Mouse (Mus musculus): ENCODE measurements at regions not wholly inside any gene's neighbourhood (a gene's known extent, or its start where the extent isn't known, plus 50 kb on each side); places are given as distances from the start of the nearest gene placed in this dataset.
A peak's percentile ranks its signal among the peaks of the same experiment; 100 is the strongest.

DNA sequence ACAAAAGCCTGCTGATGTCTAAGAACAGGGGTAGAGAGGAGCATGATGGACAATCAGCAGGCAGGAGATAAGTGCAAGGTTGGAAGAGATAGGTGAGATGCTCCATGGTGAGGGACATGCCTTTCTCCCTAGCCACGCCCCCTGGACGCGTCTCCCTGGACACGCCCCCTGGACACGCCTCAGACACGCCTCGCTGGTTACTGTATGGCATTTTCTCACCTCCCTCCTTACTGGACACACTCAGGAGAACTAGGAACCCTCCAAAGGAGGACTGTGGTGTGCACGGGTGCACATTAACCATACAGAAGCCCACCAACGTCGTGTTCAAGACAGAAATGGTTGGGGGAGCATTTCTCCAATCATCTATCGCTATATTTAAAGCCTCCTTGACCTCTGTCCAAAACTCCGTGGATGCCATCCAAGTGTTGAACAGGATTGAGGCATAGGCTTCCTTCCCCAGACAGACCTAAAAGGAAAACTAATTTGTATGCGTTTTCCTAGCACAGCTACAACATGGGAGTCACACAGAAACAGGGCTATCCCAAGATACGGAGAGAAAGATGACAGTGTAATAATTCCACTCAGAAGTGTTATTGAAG lies 168.4 kb upstream of the Fam19a5 start:
- no peak for DNase-seq

DNA sequence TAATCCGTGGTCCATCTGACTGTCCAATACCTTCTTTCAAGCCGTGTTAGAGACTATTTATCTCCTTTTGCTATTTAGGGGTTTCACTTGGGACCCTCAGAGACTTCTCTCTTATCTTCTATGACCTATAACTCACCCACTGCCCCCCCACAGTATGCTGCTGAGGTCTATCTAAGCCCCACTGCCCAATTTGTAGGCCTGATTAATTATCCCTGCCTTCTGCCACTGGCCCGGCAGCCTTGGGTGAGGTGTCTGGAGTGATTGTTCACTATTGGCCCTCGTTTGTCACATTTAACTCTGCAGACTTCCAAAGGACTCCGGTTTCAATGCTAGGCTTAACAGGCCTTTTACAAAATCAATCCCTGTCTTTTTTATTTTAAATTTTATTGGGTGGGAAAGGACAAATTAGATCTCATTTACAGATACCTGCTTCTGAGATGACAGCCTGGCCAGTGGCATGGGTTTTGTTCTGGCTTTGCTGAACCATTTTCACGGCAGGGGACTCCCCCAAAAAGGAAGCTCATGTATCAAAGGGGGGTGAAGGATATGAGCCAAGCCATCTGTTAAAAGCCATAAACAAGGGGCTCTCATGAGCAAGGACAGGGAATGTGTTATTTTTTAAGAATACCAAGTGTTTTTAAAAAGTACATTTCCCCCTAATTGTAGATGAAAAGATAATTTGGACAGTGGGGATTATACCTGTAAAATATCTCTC lies 160.4 kb upstream of the Fam19a5 start:
- DNase-seq = no peak

GRCm38 (mm10) chr15:87384279-87385066 lies 159.6 kb upstream of the Fam19a5 start:
- DNase-seq = no peak

DNA sequence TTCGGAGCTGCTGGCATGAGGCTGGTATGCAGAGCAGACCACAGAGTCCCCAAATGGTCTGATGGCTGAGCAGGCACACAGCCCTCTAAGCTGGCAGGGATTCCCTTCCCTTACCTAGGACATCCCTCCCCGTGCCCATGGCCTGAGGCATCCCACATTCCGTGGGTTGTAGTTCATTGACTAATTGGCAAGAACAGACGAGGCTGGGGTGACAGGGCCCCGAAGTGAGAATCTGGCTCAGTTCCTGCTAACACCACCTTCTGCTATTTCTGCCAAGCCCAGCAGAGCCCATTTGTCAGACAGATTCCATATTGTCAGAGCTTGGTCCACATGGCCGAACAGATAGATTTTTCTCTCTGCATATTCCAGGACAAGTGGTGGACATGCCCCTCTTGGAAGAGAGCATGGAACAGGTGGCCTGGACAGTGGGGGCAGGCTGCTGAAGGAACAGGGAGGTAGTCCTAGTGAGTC lies 157.6 kb upstream of the Fam19a5 start:
- no peak for DNase-seq

- DNase-seq = peak; percentile 91
Measured at GRCm38 (mm10) chr15:87391395-87391794, 152.7 kb upstream of the Fam19a5 start.

DNA sequence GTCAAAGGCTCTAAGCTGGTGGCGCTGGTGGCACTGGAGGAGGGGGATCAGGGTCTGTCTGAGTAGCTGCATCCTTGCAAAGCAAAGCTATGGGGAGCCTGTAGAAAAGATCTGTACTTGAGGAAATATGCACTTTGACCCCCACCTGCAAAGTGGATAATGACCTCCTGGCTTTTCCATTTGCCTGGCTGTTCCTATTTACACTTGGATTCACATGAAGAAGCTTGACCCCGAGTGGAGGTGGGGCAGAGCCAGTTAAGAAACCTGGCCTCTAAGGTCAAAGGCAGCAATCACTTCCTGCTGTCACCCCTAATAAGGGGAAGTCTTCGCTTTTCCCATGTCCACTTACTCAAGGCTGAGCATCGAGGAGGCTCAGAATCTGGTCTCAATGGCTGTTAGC lies 145.7 kb upstream of the Fam19a5 start:
- no peak for DNase-seq

GRCm38 (mm10) chr15:87405689-87406088 lies 138.4 kb upstream of the Fam19a5 start:
- no peak for DNase-seq

- no peak for DNase-seq
Measured at GRCm38 (mm10) chr15:87411978-87412377, 132.1 kb upstream of the Fam19a5 start.

DNA sequence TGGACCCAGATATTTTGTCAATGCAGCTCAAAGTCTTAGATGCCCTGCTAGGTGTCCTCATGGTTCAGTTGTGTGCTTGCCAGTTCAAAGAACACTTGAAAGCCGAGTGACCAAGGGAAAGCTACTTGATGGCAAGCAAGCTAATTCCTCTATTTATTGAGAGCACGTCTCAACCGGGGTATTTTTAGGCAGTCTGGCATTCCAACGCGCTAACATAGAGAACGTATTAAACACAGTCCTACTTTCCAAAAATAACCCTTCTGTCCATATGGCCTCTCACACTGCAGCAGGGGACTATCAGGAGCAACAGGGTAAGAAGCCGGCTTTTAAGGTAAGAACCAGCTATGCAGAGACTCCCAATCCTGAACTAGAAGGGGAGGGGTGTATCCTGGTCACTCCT lies 128.1 kb upstream of the Fam19a5 start:
- DNase-seq = no peak

- no peak for DNase-seq
Measured at GRCm38 (mm10) chr15:87421743-87422142, 122.4 kb upstream of the Fam19a5 start.

- DNase-seq = peak; percentile 66
Measured at GRCm38 (mm10) chr15:87433306-87433705, 110.8 kb upstream of the Fam19a5 start.

- DNase-seq = peak; percentile 45
Measured at GRCm38 (mm10) chr15:87433901-87434300, 110.2 kb upstream of the Fam19a5 start.

DNA sequence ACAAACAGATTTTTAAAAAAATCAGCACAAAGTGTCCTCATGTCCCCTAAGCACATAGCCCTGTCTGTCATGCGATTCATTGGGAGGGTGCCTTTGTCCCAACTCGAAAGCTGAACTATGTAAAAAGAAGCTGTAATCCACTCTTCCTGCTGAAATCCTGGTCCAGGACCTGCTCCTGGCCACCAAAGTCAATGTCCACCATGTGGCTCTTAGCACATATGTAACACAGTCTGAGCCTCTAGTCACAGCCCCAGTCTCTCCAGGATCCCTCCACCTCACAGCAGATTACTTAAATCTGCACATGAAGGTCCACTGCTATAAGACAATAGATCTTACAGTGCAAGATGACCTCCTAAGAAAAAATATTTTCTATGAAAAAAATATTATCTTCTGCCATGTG lies 108.5 kb upstream of the Fam19a5 start:
- peak; percentile 56 for DNase-seq

GRCm38 (mm10) chr15:87437611-87438010 lies 106.5 kb upstream of the Fam19a5 start:
- peak; percentile 2 for DNase-seq

DNA sequence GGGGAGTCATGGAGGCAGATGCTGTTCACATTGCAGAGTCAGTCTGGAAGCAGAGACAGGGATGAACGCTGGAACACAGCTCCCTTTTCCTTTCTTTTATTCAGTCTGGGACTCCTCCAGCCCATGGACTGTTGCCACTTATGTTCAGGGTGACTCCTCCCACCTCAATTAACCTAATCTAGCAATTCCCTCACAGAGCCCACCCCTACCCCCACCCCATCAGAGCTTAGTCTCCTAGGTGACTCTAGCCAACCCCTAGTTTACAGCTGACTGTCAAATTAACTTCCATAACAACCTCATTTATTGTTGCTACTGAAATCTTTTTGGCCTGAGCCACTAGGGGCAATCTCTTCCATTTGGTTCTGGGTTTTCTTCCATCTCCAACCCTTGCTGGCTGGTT lies 85.2 kb upstream of the Fam19a5 start:
- DNase-seq = peak; percentile 56

GRCm38 (mm10) chr15:87476247-87476646 lies 67.9 kb upstream of the Fam19a5 start:
- DNase-seq = peak; percentile 83

DNA sequence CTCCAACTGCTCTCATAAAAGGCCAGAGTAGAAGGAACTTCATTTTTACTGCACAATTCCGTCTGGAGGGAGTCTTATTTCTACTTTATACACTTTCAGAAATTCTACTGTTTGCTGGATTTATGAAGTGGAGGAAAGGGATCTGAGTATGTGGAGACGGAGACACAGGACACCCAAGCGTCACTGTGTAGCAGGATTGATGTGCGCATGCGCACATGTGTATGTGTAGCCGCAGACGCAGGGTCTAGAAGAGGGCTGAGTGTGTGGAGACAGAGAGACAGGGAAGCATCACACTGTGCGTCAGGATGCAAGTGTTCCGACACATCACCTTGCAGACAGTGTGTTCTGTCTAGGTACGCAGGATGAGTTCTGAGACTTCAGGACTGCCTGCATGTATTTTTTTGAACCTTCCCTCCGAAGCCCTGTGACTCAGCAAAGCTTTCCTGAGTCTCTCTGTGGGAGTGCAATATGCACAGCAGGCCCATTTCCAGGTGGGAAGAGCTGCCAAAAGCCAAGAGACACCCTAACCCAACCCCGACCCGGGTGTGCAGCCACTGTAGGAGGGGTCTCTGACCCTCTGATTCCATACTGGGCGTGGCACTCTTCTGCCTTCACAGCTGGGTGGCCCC lies 67.1 kb upstream of the Fam19a5 start:
- peak; percentile 56 for DNase-seq

GRCm38 (mm10) chr15:87480758-87481157 lies 63.3 kb upstream of the Fam19a5 start:
- no peak for DNase-seq
